Mouse (Mus musculus) liver, postnatal 0 days (tissue): ENCODE data around the gene Ctsk.

Experiments
- CTCF ChIP-seq: sonication (generic); IDR thresholded peaks from 2 replicates; pipeline ENCODE4 v1.5.1; 2016; ENCODE audit warnings: antibody characterized with exemption, low read depth
- EP300 ChIP-seq: IDR thresholded peaks from 2 replicates; pipeline ENCODE4 v1.6.1; 2016; ENCODE audit warnings: antibody characterized with exemption, low read depth, mild to moderate bottlenecking

DNA sequence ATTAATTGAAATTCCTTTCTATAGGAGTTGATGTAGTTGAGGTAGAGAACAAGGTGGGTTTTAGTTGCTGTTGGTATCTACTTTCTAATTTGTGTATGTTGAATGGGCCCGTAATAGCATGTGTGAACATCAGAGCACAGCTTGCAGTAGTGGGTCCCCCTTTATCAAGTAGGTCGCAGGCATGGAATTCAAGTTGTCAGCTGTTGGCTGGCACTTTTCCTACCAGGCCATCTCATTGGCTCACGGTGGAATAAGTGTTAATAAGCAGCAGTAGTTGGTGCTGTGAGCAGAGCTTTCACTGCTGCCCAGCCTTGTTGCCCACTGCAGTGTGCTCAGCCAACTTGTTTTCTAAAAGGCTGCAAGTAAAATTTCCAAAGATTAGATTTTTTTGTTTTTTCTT, 10.4 kb upstream of the Ctsk start:
- no peak for TF ChIP-seq EP300
- TF ChIP-seq CTCF = no peak
